Mouse (Mus musculus) midbrain, embryonic 10.5 days (tissue): Measurements from ENCODE around the gene Cpeb1. TPM values are rescaled to one million over a fixed set of nuclear protein-coding genes. Genes with fewer than 3 reads are reported as not detected.

ENCODE experiments used
- DNase-seq: peaks from one replicate; pipeline ENCODE4 v3.0.0-alpha.2; 2017; ENCODE audit warnings: low spot score
- H3K27ac ChIP-seq: fragments of 300-500 bp; sonication (generic); replicated peaks from 2 replicates; pipeline ENCODE4 v1.5.1; 2016; ENCODE audit warnings: mild to moderate bottlenecking
- H3K27me3 ChIP-seq: fragments of 300-500 bp; sonication (generic); 2 replicates; pipeline ENCODE4 v1.6.1; 2016; ENCODE audit warnings: low read depth, mild to moderate bottlenecking; ENCODE audit not compliant: poor library complexity, severe bottlenecking
- H3K36me3 ChIP-seq: fragments of 300-500 bp; sonication (generic); 2 replicates; pipeline ENCODE4 v1.6.1; 2016; ENCODE audit warnings: mild to moderate bottlenecking, moderate library complexity
- H3K4me1 ChIP-seq: fragments of 300-500 bp; sonication (generic); 2 replicates; pipeline ENCODE4 v1.6.1; 2016
- H3K4me3 ChIP-seq: fragments of 300-500 bp; sonication (generic); 2 replicates; pipeline ENCODE4 v1.5.1; 2016; ENCODE audit warnings: mild to moderate bottlenecking, moderate library complexity
- H3K9me3 ChIP-seq: fragments of 300-500 bp; sonication (generic); replicated peaks from 2 replicates; pipeline ENCODE4 v1.6.1; 2016; ENCODE audit warnings: mild to moderate bottlenecking
- WGBS: fragments of 180-500 bp; shearing (Covaris S2); methylation state at CpG from one replicate; pipeline ENCODE4 v1.1.7; 2016; 5-methylcytosine and 5-hydroxymethylcytosine counted together
- polyA plus RNA-seq: library from polyadenylated mRNA; unstranded; fragments of >200 nt; fragmentation: Nextera tagmentation; extraction: Ambion mirVana; gene quantifications from 2 replicates; pipeline ENCODE4 v1.2.1, GENCODE M21; 2016

Gene Cpeb1
- polyA plus RNA-seq, 1 experiment from 2014 or later: 0.96 TPM

DNA sequence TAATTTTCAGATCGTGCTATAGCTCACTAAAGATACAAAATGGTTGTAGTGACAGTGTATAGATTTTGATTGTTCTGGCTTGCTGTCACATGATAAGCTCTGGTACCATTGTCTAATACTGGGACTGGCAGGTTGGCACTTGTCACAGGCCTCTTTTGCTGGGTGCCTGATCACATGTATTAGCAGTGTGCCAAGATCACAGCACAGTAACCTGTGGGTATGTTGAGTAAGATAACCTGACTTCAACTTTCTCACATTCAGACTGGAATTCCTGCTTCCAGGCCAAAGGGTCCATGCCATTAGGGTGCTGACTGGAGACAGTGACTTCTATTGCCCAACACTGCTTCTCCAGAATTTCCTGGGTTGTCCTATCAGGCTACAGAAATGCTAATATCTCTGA, 144.1 kb downstream of the Cpeb1 start:
- no peak for DNase-seq
- no peaks in the 10 kb centered on the region for H3K27me3 ChIP-seq
- no peak overlapping the region for H3K27ac ChIP-seq
- no peak overlapping the region for H3K4me3 ChIP-seq
- H3K4me1 ChIP-seq: no peaks in the 10 kb centered on the region
- WGBS: 88% methylated on average over 1 of the region's 1 CpGs
- no peaks in the 10 kb centered on the region for H3K36me3 ChIP-seq
- H3K9me3 ChIP-seq: no peaks in the 10 kb centered on the region

DNA sequence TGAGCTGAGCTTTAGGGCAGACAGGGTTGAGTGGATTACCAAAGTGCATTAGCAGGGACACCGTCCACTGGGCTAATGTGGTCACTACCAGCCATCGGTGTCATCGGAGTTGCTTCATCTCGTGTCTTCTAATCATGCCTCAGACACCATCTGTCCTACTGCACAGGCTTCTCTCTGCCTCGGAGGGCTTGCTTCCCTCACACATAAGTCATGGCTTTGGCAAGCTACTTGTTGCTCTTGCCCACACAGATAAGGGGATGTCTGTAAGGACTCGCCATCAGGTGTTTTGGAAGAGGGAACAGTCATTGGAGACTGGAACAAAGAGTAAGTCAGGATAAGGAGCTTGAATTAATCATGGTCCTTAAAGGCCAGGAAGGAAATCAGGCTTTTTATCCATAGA, 146.0 kb downstream of the Cpeb1 start:
- WGBS: 93% methylated on average over 6 of the region's 6 CpGs
- H3K4me1 ChIP-seq: no peaks in the 10 kb centered on the region
- H3K4me3 ChIP-seq: no peak overlapping the region
- H3K9me3 ChIP-seq: no peaks in the 10 kb centered on the region
- no peaks in the 10 kb centered on the region for H3K36me3 ChIP-seq
- no peaks in the 10 kb centered on the region for H3K27me3 ChIP-seq
- DNase-seq: no peak
- no peak overlapping the region for H3K27ac ChIP-seq

- Histone ChIP-seq H3K4me1 (0 out of 2 replicates have a peak, but pooled peaks cover 5% of the 10 kb centered on the region), H3K4me3 (no peak overlapping the region), H3K9me3 (no peaks in the 10 kb centered on the region), H3K36me3 (no peaks in the 10 kb centered on the region), H3K27me3 (no peaks in the 10 kb centered on the region), H3K27ac (no peak overlapping the region)
- 76% methylated on average over 8 of the region's 8 CpGs for WGBS
- no peak for DNase-seq
Measured at GRCm38 (mm10) chr7:81307735-81308134, 147.5 kb downstream of the Cpeb1 start.

GRCm38 (mm10) chr7:81304675-81305074, 150.6 kb downstream of the Cpeb1 start:
- Histone ChIP-seq H3K9me3 (no peaks in the 10 kb centered on the region), H3K27ac (no peak overlapping the region), H3K4me3 (no peak overlapping the region), H3K36me3 (no peaks in the 10 kb centered on the region), H3K4me1 (peaks cover 21% of the 10 kb centered on the region), H3K27me3 (no peaks in the 10 kb centered on the region)
- no peak for DNase-seq
- whole genome bisulfite sequencing: 95% methylated on average over 5 of the region's 5 CpGs

GRCm38 (mm10) chr7:81304100-81304499, 151.2 kb downstream of the Cpeb1 start:
- no peaks in the 10 kb centered on the region for H3K36me3 ChIP-seq
- no peaks in the 10 kb centered on the region for H3K27me3 ChIP-seq
- no peak for DNase-seq
- no peaks in the 10 kb centered on the region for H3K9me3 ChIP-seq
- no peak overlapping the region for H3K4me3 ChIP-seq
- WGBS: 85% methylated on average over 5 of the region's 5 CpGs
- peaks cover 21% of the 10 kb centered on the region for H3K4me1 ChIP-seq
- H3K27ac ChIP-seq: no peak overlapping the region

- Histone ChIP-seq H3K4me1 (peaks cover 21% of the 10 kb centered on the region), H3K9me3 (no peaks in the 10 kb centered on the region), H3K4me3 (no peak overlapping the region), H3K27ac (no peak overlapping the region), H3K27me3 (no peaks in the 10 kb centered on the region), H3K36me3 (no peaks in the 10 kb centered on the region)
- WGBS: 89% methylated on average over 2 of the region's 2 CpGs
- no peak for DNase-seq
Measured at GRCm38 (mm10) chr7:81303682-81304081, 151.6 kb downstream of the Cpeb1 start.

DNA sequence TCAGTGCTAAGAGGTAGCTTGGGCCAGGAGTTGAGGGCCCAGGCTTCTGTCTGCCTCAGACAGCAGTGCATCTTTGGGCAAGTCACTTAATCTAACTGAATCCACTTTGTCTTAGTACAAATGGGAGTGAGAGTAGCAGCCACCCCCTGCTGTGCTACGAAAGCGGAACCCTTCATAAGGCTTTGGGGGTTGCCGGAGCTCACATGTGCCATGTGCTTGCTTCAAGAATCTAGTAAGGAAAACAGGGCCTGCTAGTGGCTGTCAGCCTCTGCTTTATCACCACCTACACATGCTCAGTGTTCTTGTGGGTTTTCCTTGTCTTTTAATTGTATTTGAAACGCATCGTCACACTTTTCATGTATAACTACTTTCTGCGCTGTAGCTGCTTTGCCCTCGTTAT, 153.9 kb downstream of the Cpeb1 start:
- Histone ChIP-seq H3K27me3 (no peaks in the 10 kb centered on the region), H3K36me3 (no peaks in the 10 kb centered on the region), H3K27ac (no peak overlapping the region), H3K4me1 (peaks cover 21% of the 10 kb centered on the region), H3K9me3 (no peaks in the 10 kb centered on the region), H3K4me3 (no peak overlapping the region)
- DNase-seq: no peak
- 52% methylated on average over 7 of the region's 7 CpGs for WGBS

DNA sequence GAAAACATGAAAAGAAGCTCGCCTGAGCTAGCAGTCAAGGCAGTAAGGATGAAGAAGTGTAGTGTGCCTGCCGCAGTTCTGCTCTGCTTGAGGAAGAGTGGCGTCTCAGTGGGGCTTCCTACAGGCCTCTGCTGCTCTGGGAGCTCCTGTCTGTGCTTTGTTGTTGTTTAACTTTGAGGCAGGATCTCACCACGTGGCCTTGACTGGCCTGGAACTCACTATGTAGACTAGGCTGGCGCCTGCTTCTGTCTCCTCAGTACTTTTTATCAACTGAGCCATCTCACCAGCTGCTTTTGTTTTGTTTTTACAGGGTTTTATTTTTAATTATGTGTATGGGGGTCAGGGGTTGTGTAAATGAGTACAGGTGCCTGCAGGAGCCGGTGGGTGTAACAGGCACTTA, 157.1 kb downstream of the Cpeb1 start:
- DNase-seq: no peak
- Histone ChIP-seq H3K27me3 (no peaks in the 10 kb centered on the region), H3K9me3 (no peaks in the 10 kb centered on the region), H3K27ac (no peak overlapping the region), H3K4me3 (no peak overlapping the region), H3K4me1 (peaks cover 15% of the 10 kb centered on the region), H3K36me3 (no peaks in the 10 kb centered on the region)
- 43% methylated on average over 6 of the region's 6 CpGs for WGBS

Other genes starting within 250 kb of the Cpeb1 start
- 1.8 and 2.2 TPM in 2 replicates for gene Pde8a, start 241.9 kb downstream of the Cpeb1 start, polyA plus RNA-seq
- 1,006 and 1,155 TPM in 2 replicates for gene Rps17, start 110.2 kb downstream of the Cpeb1 start, polyA plus RNA-seq
- 19.1 and 36.0 TPM in 2 replicates for gene Ap3b2, start 38.5 kb upstream of the Cpeb1 start, polyA plus RNA-seq
- gene BC048679, start 42.8 kb upstream of the Cpeb1 start, polyA plus RNA-seq: not detected in 2 replicates
- gene Fsd2, start 111.5 kb upstream of the Cpeb1 start, polyA plus RNA-seq: 0.07 TPM in 1 of 2 replicates, not detected in the other
- gene Whamm, start 115.8 kb upstream of the Cpeb1 start, polyA plus RNA-seq: 2.6 and 3.1 TPM in 2 replicates